Mouse (Mus musculus) C2C12 (cell line): ENCODE measurements around the gene Smr3a.

Experiments used
- CEBPB ChIP-seq: IDR thresholded peaks from one replicate; pipeline ENCODE4 v1.6.1; 2011; ENCODE audit warnings: low read depth, mild to moderate bottlenecking, control low read depth, moderate library complexity
- CTCF ChIP-seq: IDR thresholded peaks from one replicate; pipeline ENCODE4 v1.5.1; 2011; ENCODE audit not compliant: control insufficient read depth, insufficient read depth, insufficient read length
- MYOD1 ChIP-seq: IDR thresholded peaks from one replicate; pipeline ENCODE4 v1.6.1; 2011; ENCODE audit warnings: low read depth; ENCODE audit not compliant: control insufficient read depth, insufficient read length
- MYOG ChIP-seq: IDR thresholded peaks from one replicate; pipeline ENCODE4 v1.6.1; 2011; ENCODE audit not compliant: control insufficient read depth, insufficient read length; ENCODE audit errors: extremely low read depth
- USF1 ChIP-seq: IDR thresholded peaks from one replicate; pipeline ENCODE4 v1.6.1; 2011; ENCODE audit warnings: low read depth, mild to moderate bottlenecking, control low read depth, moderate library complexity

DNA sequence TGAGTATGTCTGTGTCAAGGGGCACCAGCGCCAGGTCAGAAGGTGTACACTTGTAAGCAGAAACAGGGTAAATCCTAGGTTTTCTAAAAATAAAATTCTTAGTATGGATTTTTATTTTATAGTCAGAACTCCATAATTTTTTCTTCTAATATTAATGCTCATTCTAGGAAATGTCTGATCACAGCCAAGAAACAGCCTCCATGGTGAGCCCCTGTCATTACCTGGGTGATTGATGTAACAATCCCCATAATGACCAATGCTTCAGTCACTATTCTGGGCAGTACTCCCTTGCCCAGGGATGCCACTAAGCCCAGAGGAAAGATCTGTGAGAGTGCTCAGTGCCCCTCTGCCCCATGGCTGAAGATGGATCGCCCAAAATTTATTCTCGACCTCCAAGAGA, 23.2 kb upstream of the Smr3a start, which contains the start of gene Cabs1:
- TF ChIP-seq CTCF (no peak), MYOG (no peak), MYOD1 (no peak), CEBPB (no peak), USF1 (no peak)
